Comparison of ENCODE assay signal across 12 mouse cellular contexts in genomic region chr15:78438018-78438394, GRCm38 (mm10). TPM values are rescaled to one million over a fixed set of nuclear protein-coding genes. Genes with fewer than 3 reads are reported as not detected.
DNase-seq lines count a peak whose midpoint lies in the region; ATAC-seq and TF ChIP-seq lines count a peak whose summit lies in the region.
"Had no signal": no experiment of that assay in that cellular context is flagged by ENCODE, and none has a peak within 500 bp of the region (broad histone marks: within the 10 kb centered on the region; RNA-seq: fewer than 3 reads in every experiment).

No protein-coding gene starts in this region.

- no peaks in the 10 kb centered on the region for H3K27me3 ChIP-seq in MEL (ENCODE audit: control insufficient read depth in 1 of 2, insufficient read depth in 2 of 2, low read length in 2 of 2)
- peaks cover 30% of the 10 kb centered on the region; the same call in 1 of the 2 replicates for H3K27me3 ChIP-seq in intestine, embryonic 15.5 days (replicated peaks)
- H3K27me3 ChIP-seq in midbrain, embryonic 14.5 days (ENCODE audit: control insufficient read depth, insufficient read depth, low read length), result no peaks in the 10 kb centered on the region

- no peak for ATAC-seq in cerebellum, adult (ENCODE audit: insufficient number of reproducible peaks, low FRiP score, low TSS enrichment)
- 0 out of 2 replicates have a peak, but pooled peaks have one; percentile 1 for ATAC-seq in intestine, embryonic 15.5 days
- no peak for ATAC-seq in granulocyte monocyte progenitor cell, adult 5-6 weeks (replicated peaks; ENCODE audit: poor library complexity, severe bottlenecking)
- ATAC-seq in midbrain, embryonic 14.5 days (ENCODE audit: low FRiP score, low TSS enrichment), result no peak

- peak overlapping the region; percentile 87 for H3K27ac ChIP-seq in layer of hippocampus, adult 2 months
- peak overlapping the region; percentile 60 for H3K27ac ChIP-seq in MEL (ENCODE audit: control insufficient read depth, low read depth, low read length)
- H3K27ac ChIP-seq in intestine, embryonic 15.5 days, result 0 out of 2 replicates have a peak overlapping the region, but pooled peaks have one; percentile 81
- no peak overlapping the region for H3K27ac ChIP-seq in midbrain, embryonic 14.5 days (replicated peaks; ENCODE audit: low read depth, low read length)
- H3K27ac ChIP-seq: limb, embryonic 12.5 days had no signal

- 0 out of 2 replicates have a peak overlapping the region, but pooled peaks have one; percentile 74 for H3K4me2 ChIP-seq in intestine, embryonic 15.5 days (replicated peaks)
- H3K4me2 ChIP-seq in midbrain, embryonic 14.5 days (ENCODE audit: low read length), result no peak overlapping the region

- no peak for TF ChIP-seq POLR2A in MEL (IDR thresholded peaks at IDR 0.05; ENCODE audit: control insufficient read depth in 1 of 2, insufficient read depth in 1 of 2, low read depth in 1 of 2, low read length in 2 of 2, poor library complexity in 1 of 2)

- DNase-seq in cerebellum, adult 9-11 months, result peak; percentile 66
- DNase-seq in layer of hippocampus, adult 2 months (ENCODE audit: low spot score in 2 of 2), result no peak
- DNase-seq in layer of hippocampus, postnatal 36 days, result no peak
- DNase-seq in MEL (ENCODE audit: low read depth, low spot score), result no peak
- no peak for DNase-seq in midbrain, embryonic 14.5 days
- DNase-seq: retina, postnatal 1 day had no signal

- H3K4me1 ChIP-seq in MEL (ENCODE audit: control insufficient read depth in 1 of 2, insufficient read depth in 2 of 2, low read length in 2 of 2), result peaks cover 13 to 21% of the 10 kb centered on the region in 2 experiments
- H3K4me1 ChIP-seq in intestine, embryonic 15.5 days (replicated peaks), result peaks cover 30% of the 10 kb centered on the region
- peaks cover 12% of the 10 kb centered on the region for H3K4me1 ChIP-seq in midbrain, embryonic 14.5 days (ENCODE audit: control insufficient read depth, insufficient read depth, low read length)

- TF ChIP-seq EP300 in MEL (IDR thresholded peaks at IDR 0.05; ENCODE audit: low read depth in 1 of 2, low read length in 2 of 2), result no peak

- no peak overlapping the region for H3K4me3 ChIP-seq in layer of hippocampus, adult 2 months
- H3K4me3 ChIP-seq in MEL (ENCODE audit: control insufficient read depth in 1 of 2, insufficient read depth in 1 of 2, low read depth in 2 of 2, low read length in 2 of 2), result peak overlapping the region; percentile 41 to 48; a peak in 3 of 4 replicates
- no peak overlapping the region for H3K4me3 ChIP-seq in intestine, embryonic 15.5 days (replicated peaks)
- H3K4me3 ChIP-seq in midbrain, embryonic 14.5 days (replicated peaks; ENCODE audit: low read depth, low read length), result no peak overlapping the region
- H3K4me3 ChIP-seq: midbrain, embryonic 12.5 days had no signal

- H3K9ac ChIP-seq in MEL (ENCODE audit: control insufficient read depth, low read depth, low read length, poor library complexity, severe bottlenecking), result peak overlapping the region; percentile 26
- no peak overlapping the region for H3K9ac ChIP-seq in intestine, embryonic 15.5 days
- H3K9ac ChIP-seq in midbrain, embryonic 14.5 days (replicated peaks; ENCODE audit: low read length), result no peak overlapping the region

- no peak for TF ChIP-seq RAD21 in MEL (IDR thresholded peaks at IDR 0.05; ENCODE audit: low read depth, low read length)

- no peaks in the 10 kb centered on the region for H3K9me3 ChIP-seq in MEL (replicated peaks; ENCODE audit: insufficient read depth, low read length)
- H3K9me3 ChIP-seq in intestine, embryonic 15.5 days, result no peaks in the 10 kb centered on the region
- no peaks in the 10 kb centered on the region for H3K9me3 ChIP-seq in midbrain, embryonic 14.5 days (ENCODE audit: control insufficient read depth, low read length)
- H3K9me3 ChIP-seq: limb, embryonic 12.5 days; midbrain, embryonic 12.5 days had no signal

- 46% methylated on average over 4 of the region's 4 CpGs for WGBS in intestine, embryonic 15.5 days
- WGBS in midbrain, embryonic 14.5 days, result 36% methylated on average over 4 of the region's 4 CpGs

- H3K36me3 ChIP-seq in MEL (ENCODE audit: control insufficient read depth in 1 of 2, insufficient read depth in 2 of 2, low read length in 2 of 2), result peaks cover 0 to 7% of the 10 kb centered on the region in 2 experiments; a peak in 2 of 4 replicates
- no peaks in the 10 kb centered on the region; the same call in 1 of the 2 replicates for H3K36me3 ChIP-seq in intestine, embryonic 15.5 days
- peaks cover 22% of the 10 kb centered on the region for H3K36me3 ChIP-seq in midbrain, embryonic 14.5 days (ENCODE audit: control insufficient read depth, insufficient read depth, low read length)

- TF ChIP-seq CTCF in layer of hippocampus, adult 2 months (conservative IDR thresholded peaks at IDR 0.05), result no peak
- TF ChIP-seq CTCF in MEL (IDR thresholded peaks at IDR 0.05 in 2 of 3, conservative IDR thresholded peaks at IDR 0.05 in 1 of 3; ENCODE audit: control insufficient read depth in 1 of 3, insufficient read depth in 1 of 3, low read depth in 2 of 3, low read length in 3 of 3, poor library complexity in 1 of 3, severe bottlenecking in 1 of 3), result no peak

- H3K79me2 ChIP-seq in MEL (ENCODE audit: control insufficient read depth, insufficient read depth, low read length, poor library complexity), result no peaks in the 10 kb centered on the region

TF ChIP-seq in MEL, 35 proteins besides CTCF, POLR2A, EP300 and RAD21 (continues in another document):
- TF ChIP-seq MAZ (IDR thresholded peaks at IDR 0.05; ENCODE audit: low read depth, low read length), result no peak
- no peak for TF ChIP-seq TBP (IDR thresholded peaks at IDR 0.05; ENCODE audit: low read depth, low read length)
- no peak for TF ChIP-seq NELFE (IDR thresholded peaks at IDR 0.05; ENCODE audit: low read depth, low read length)
- TF ChIP-seq MAX (IDR thresholded peaks at IDR 0.05; ENCODE audit: low read length), result no peak
- no peak for TF ChIP-seq NRF1 (IDR thresholded peaks at IDR 0.05; ENCODE audit: insufficient read depth, low read depth, low read length, poor library complexity, severe bottlenecking)

RNA-seq across cellular contexts. Expression of gene Kctd17, which starts 9.6 kb away (rescaled TPM):
- total RNA-seq in layer of hippocampus, adult 2 months (2021), result 100 to 1,000 TPM; 263 to 271 TPM
- total RNA-seq in layer of hippocampus, postnatal 36 days (2021), result 100 to 1,000 TPM; 248 TPM
- total RNA-seq in MEL (2012; rRNA removed), result not detected in 2 replicates
- polyA plus RNA-seq in MEL (2012; ENCODE audit: insufficient read depth in 1 of 2, insufficient read length in 2 of 2, low read depth in 1 of 2, low replicate concordance in 2 of 2, missing spikeins in 1 of 2), result not detected
- polyA plus RNA-seq in intestine, embryonic 15.5 days (2015; fragmentation: Nextera tagmentation; extraction: Ambion mirVana), result 28.7 and 31.0 TPM in 2 replicates
- total RNA-seq in granulocyte monocyte progenitor cell, adult 5-6 weeks (2014; fragmentation: Nextera tagmentation), result 13.0 and 27.4 TPM in 2 replicates
- total RNA-seq in granulocyte monocyte progenitor cell, adult 5-6 weeks (2017), result 8.3 and 15.4 TPM in 2 replicates
- polyA plus RNA-seq in midbrain, embryonic 14.5 days (2014; fragmentation: Nextera tagmentation; extraction: Ambion mirVana), result 120 and 154 TPM in 2 replicates

RNA-seq across cellular contexts. Expression of gene Tmprss6, which starts 30.4 kb away (rescaled TPM):
- 1 to 10 TPM; 1.9 to 3.0 TPM for total RNA-seq in layer of hippocampus, adult 2 months (2021)
- 1 to 10 TPM; 3.7 to 5.0 TPM for total RNA-seq in layer of hippocampus, postnatal 36 days (2021)
- 0.12 and 0.33 TPM in 2 replicates for total RNA-seq in MEL (2012; rRNA removed)
- under 1 TPM in 1 of 2 experiments, not detected in 1; 0.11 TPM for polyA plus RNA-seq in MEL (2012; ENCODE audit: insufficient read depth in 1 of 2, insufficient read length in 2 of 2, low read depth in 1 of 2, low replicate concordance in 2 of 2, missing spikeins in 1 of 2)
- polyA plus RNA-seq in intestine, embryonic 15.5 days (2015; fragmentation: Nextera tagmentation; extraction: Ambion mirVana), result 0.39 and 0.54 TPM in 2 replicates
- total RNA-seq in granulocyte monocyte progenitor cell, adult 5-6 weeks (2014; fragmentation: Nextera tagmentation), result not detected in 2 replicates
- total RNA-seq in granulocyte monocyte progenitor cell, adult 5-6 weeks (2017), result not detected in 2 replicates
- 0.26 and 0.43 TPM in 2 replicates for polyA plus RNA-seq in midbrain, embryonic 14.5 days (2014; fragmentation: Nextera tagmentation; extraction: Ambion mirVana)
- total RNA-seq: heart, adult 18-20 months had no signal

RNA-seq across cellular contexts. Expression of gene Mpst, which starts 31.8 kb away (rescaled TPM):
- total RNA-seq in layer of hippocampus, adult 2 months (2021), result 10 to 100 TPM; 29.5 to 31.8 TPM
- total RNA-seq in layer of hippocampus, postnatal 36 days (2021), result 10 to 100 TPM; 24.6 to 30.7 TPM
- 38.6 and 38.7 TPM in 2 replicates for total RNA-seq in MEL (2012; rRNA removed)
- polyA plus RNA-seq in MEL (2012; ENCODE audit: insufficient read depth in 1 of 2, insufficient read length in 2 of 2, low read depth in 1 of 2, low replicate concordance in 2 of 2, missing spikeins in 1 of 2), result 10 to 100 TPM in 1 of 2 experiments, not detected in 1; 86.7 TPM
- polyA plus RNA-seq in intestine, embryonic 15.5 days (2015; fragmentation: Nextera tagmentation; extraction: Ambion mirVana), result 2.6 and 3.1 TPM in 2 replicates
- total RNA-seq in granulocyte monocyte progenitor cell, adult 5-6 weeks (2014; fragmentation: Nextera tagmentation), result 8.4 and 9.1 TPM in 2 replicates
- 26.2 and 30.2 TPM in 2 replicates for total RNA-seq in granulocyte monocyte progenitor cell, adult 5-6 weeks (2017)
- 4.7 and 6.6 TPM in 2 replicates for polyA plus RNA-seq in midbrain, embryonic 14.5 days (2014; fragmentation: Nextera tagmentation; extraction: Ambion mirVana)

RNA-seq across cellular contexts. Expression of gene Tst, which starts 32.3 kb away (rescaled TPM):
- 10 to 100 TPM; 35.6 to 40.3 TPM for total RNA-seq in layer of hippocampus, adult 2 months (2021)
- 10 to 100 TPM; 37.7 to 40.9 TPM for total RNA-seq in layer of hippocampus, postnatal 36 days (2021)
- total RNA-seq in MEL (2012; rRNA removed), result 34.8 and 36.3 TPM in 2 replicates
- 10 to 100 TPM in 1 of 2 experiments, not detected in 1; 29.5 TPM for polyA plus RNA-seq in MEL (2012; ENCODE audit: insufficient read depth in 1 of 2, insufficient read length in 2 of 2, low read depth in 1 of 2, low replicate concordance in 2 of 2, missing spikeins in 1 of 2)
- polyA plus RNA-seq in intestine, embryonic 15.5 days (2015; fragmentation: Nextera tagmentation; extraction: Ambion mirVana), result 33.4 and 45.0 TPM in 2 replicates
- total RNA-seq in granulocyte monocyte progenitor cell, adult 5-6 weeks (2014; fragmentation: Nextera tagmentation), result 18.7 and 29.9 TPM in 2 replicates
- 12.6 and 16.5 TPM in 2 replicates for total RNA-seq in granulocyte monocyte progenitor cell, adult 5-6 weeks (2017)
- 11.8 and 15.2 TPM in 2 replicates for polyA plus RNA-seq in midbrain, embryonic 14.5 days (2014; fragmentation: Nextera tagmentation; extraction: Ambion mirVana)

RNA-seq across cellular contexts. Expression of gene Tex33, which starts 42.3 kb away (rescaled TPM):
- total RNA-seq in layer of hippocampus, adult 2 months (2021), result not detected
- not detected for total RNA-seq in layer of hippocampus, postnatal 36 days (2021)
- 4.1 and 4.7 TPM in 2 replicates for total RNA-seq in MEL (2012; rRNA removed)
- 1 to 10 TPM in 1 of 2 experiments, not detected in 1; 4.3 TPM for polyA plus RNA-seq in MEL (2012; ENCODE audit: insufficient read depth in 1 of 2, insufficient read length in 2 of 2, low read depth in 1 of 2, low replicate concordance in 2 of 2, missing spikeins in 1 of 2)
- not detected in 2 replicates for polyA plus RNA-seq in intestine, embryonic 15.5 days (2015; fragmentation: Nextera tagmentation; extraction: Ambion mirVana)
- total RNA-seq in granulocyte monocyte progenitor cell, adult 5-6 weeks (2014; fragmentation: Nextera tagmentation), result not detected in 2 replicates
- total RNA-seq in granulocyte monocyte progenitor cell, adult 5-6 weeks (2017), result not detected in 2 replicates
- not detected in 2 replicates for polyA plus RNA-seq in midbrain, embryonic 14.5 days (2014; fragmentation: Nextera tagmentation; extraction: Ambion mirVana)
- total RNA-seq: heart, adult 18-20 months had no signal
- polyA plus RNA-seq: limb, embryonic 12.5 days; midbrain, embryonic 12.5 days had no signal

Comparison
In these comparisons a context has a peak if more than half of its experiments do, and no peak if none do; other contexts are left out.
1. H3K4me3 ChIP-seq: peak in MEL (2 of 2); none in layer of hippocampus, adult 2 months (single experiment), intestine, embryonic 15.5 days (single experiment) and midbrain, embryonic 14.5 days (single experiment).
2. RNA of gene Kctd17, which starts 9.6 kb away (total RNA-seq): 263 to 271 TPM in layer of hippocampus, adult 2 months and 248 TPM in layer of hippocampus, postnatal 36 days; 8.3 to 27.4 TPM in granulocyte monocyte progenitor cell, adult 5-6 weeks and not detected in MEL; every median in the first group is over 4 times any median in the second.